Mouse (Mus musculus): Measurements from ENCODE around the gene Tmbim4. TPM values are rescaled to one million over a fixed set of nuclear protein-coding genes. Genes with fewer than 3 reads are reported as not detected.

Tmbim4 gene
- total and polyA plus RNA-seq, 2 experiments from 2014 or later: 40.4 to 100 TPM

DNA sequence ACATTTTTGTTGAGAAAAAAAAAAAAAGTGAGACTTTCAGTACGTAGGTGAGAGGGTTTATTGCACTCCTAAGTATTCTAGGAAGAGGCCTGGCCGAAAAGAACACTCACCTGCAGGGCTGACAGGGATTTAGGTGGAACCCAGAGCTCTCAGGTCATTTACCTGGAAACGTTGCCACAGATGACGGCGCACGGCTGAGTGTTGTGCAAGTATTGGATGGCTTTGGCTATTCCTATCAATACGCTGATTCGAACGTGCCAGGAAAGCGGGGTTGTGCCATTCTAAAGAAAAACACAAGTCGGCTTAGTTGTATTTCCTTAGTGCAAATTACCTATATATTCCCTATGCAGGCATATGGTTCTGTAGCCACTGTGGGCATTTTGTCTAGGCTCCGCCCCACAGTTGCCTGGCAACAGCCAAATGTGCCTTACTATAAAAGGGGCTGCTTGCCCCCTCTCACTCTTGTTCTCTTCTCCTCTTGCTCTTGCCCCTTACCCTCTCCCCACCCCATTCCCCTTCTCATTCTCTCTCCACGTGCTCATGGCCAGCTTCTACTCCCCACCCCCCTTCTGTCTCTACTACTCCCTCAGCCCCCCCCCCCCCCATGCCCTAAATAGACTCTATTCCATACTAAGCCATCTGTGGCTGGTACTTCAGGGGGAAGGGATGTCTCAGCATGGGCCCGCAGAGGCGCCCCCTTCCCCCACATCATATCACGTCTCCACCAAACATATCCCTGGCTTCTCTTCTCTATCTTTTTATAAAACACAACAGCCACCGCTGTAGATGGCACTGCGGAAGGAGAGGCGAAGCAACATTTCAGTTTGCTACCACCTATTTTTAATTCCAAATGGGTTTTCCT lies 36.2 kb upstream of the Tmbim4 start:
- TF ChIP-seq CTCF (IDR thresholded peaks at IDR 0.05; ENCODE audit: low read depth): no peak
- H3K27me3 ChIP-seq (ENCODE audit: insufficient read depth, low read length): no peaks in the 10 kb centered on the region
- no peaks in the 10 kb centered on the region for H3K36me3 ChIP-seq (ENCODE audit: insufficient read depth)
- no peaks in the 10 kb centered on the region for H3K9me3 ChIP-seq (ENCODE audit: low read length)
- peak; percentile 9 for DNase-seq
- no peak overlapping the region for H3K4me3 ChIP-seq (ENCODE audit: low read depth, low read length)
- no peak overlapping the region for H3K27ac ChIP-seq (ENCODE audit: low read depth, low read length)
- 84% methylated on average over 19 of the region's 19 CpGs for WGBS
- H3K9ac ChIP-seq: no peak overlapping the region
- no peak overlapping the region for H3K4me2 ChIP-seq (ENCODE audit: low read depth)
- H3K4me1 ChIP-seq (ENCODE audit: insufficient read depth): no peaks in the 10 kb centered on the region
- peak; percentile 23; the same call in 1 of the 2 replicates for ATAC-seq

DNA sequence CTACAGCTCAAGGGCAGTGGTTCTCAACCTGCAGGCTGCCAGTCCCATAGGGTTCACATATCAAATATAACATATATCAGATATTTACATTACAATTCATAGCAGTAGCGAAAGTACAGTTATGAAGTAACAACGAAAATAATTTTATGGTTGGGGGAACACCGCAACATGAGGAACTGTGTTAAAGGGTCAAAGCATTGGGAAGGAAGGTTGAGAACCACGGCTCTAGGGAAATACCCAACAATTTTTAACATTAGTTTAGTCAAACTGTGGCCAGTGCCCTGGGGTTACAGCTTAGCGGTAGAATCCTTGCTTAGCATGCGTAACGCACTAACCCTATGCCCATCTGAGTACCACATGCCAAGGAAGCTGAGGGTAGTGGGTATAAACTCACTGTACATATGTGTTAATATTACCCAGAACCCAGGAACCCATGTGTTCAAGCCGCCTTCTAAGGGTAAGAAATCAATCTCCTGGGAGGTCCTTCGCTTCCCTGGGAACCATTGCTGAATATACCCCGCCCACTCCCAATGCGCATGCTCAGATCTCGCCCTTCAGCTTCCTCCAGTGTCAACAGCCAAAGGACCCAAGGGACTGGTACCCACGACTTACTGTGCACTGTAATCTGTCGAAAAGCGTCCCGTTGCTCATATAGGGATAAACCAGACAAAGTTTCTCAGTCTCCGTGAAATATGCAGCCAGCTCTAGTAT lies 35.4 kb upstream of the Tmbim4 start:
- H3K27ac ChIP-seq (ENCODE audit: low read depth, low read length): no peak overlapping the region
- no peaks in the 10 kb centered on the region for H3K36me3 ChIP-seq (ENCODE audit: insufficient read depth)
- H3K4me2 ChIP-seq (ENCODE audit: low read depth): no peak overlapping the region
- WGBS: 91% methylated on average over 17 of the region's 17 CpGs
- TF ChIP-seq CTCF (IDR thresholded peaks at IDR 0.05; ENCODE audit: low read depth): no peak
- no peak overlapping the region for H3K9ac ChIP-seq
- H3K9me3 ChIP-seq (ENCODE audit: low read length): no peaks in the 10 kb centered on the region
- H3K4me1 ChIP-seq (ENCODE audit: insufficient read depth): no peaks in the 10 kb centered on the region
- DNase-seq (no peak), ATAC-seq (no peak)
- H3K27me3 ChIP-seq (ENCODE audit: insufficient read depth, low read length): no peaks in the 10 kb centered on the region
- no peak overlapping the region for H3K4me3 ChIP-seq (ENCODE audit: low read depth, low read length)

DNA sequence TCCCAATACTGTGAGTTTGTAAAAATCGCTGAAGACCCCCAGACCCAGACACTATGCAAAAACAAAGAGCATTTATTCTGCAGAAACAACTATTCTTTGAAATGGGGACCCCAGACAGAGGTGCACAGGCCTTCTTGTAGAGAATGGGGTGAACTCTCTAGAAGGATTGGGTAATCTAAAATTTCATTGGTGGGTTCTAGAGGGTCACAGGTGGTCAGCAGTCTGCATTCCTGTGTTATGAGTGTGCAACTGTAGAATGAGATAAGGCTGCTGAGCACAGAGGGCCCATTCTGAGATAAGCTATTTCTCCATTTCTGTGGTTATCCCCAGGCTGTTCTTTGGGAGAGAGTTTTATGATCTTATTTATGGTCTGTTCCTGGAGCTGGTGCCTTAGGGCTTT lies 33.3 kb upstream of the Tmbim4 start:
- no peaks in the 10 kb centered on the region for H3K4me1 ChIP-seq (ENCODE audit: insufficient read depth)
- no peaks in the 10 kb centered on the region for H3K9me3 ChIP-seq (ENCODE audit: low read length)
- no peak overlapping the region for H3K4me2 ChIP-seq (ENCODE audit: low read depth)
- WGBS: 76% methylated on average over 1 of the region's 1 CpGs
- no peak overlapping the region for H3K27ac ChIP-seq (ENCODE audit: low read depth, low read length)
- TF ChIP-seq CTCF (IDR thresholded peaks at IDR 0.05; ENCODE audit: low read depth): no peak
- H3K27me3 ChIP-seq (ENCODE audit: insufficient read depth, low read length): no peaks in the 10 kb centered on the region
- ATAC-seq (no peak), DNase-seq (no peak)
- no peak overlapping the region for H3K9ac ChIP-seq
- no peaks in the 10 kb centered on the region for H3K36me3 ChIP-seq (ENCODE audit: insufficient read depth)
- no peak overlapping the region for H3K4me3 ChIP-seq (ENCODE audit: low read depth, low read length)

DNA sequence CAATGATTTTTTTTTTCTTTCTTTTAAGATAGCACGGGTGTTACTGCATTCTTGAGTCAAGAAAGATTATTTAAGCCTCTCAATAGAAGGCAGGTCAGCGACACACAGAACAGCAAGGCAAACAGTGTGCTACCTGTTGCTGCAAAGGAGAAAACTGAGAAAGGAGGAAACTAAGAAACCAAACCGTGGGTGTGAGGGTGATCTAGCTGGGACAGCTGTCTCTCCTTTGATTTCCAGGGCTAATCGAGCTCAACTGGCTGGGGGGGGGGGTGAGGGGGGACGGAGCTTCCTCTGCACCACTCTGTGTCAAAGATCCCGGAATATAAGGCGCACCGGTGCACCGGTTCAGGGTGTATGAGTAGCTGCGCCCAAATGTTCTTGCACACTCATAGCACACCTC lies 32.3 kb upstream of the Tmbim4 start:
- Histone ChIP-seq H3K4me2 (ENCODE audit: low read depth) (no peak overlapping the region), H3K9me3 (ENCODE audit: low read length) (no peaks in the 10 kb centered on the region), H3K4me3 (ENCODE audit: low read depth, low read length) (no peak overlapping the region), H3K27me3 (ENCODE audit: insufficient read depth, low read length) (no peaks in the 10 kb centered on the region), H3K27ac (ENCODE audit: low read depth, low read length) (no peak overlapping the region), H3K9ac (no peak overlapping the region), H3K36me3 (ENCODE audit: insufficient read depth) (no peaks in the 10 kb centered on the region), H3K4me1 (ENCODE audit: insufficient read depth) (no peaks in the 10 kb centered on the region)
- TF ChIP-seq CTCF (IDR thresholded peaks at IDR 0.05; ENCODE audit: low read depth): no peak
- 65% methylated on average over 10 of the region's 10 CpGs for WGBS
- no peak for DNase-seq
- ATAC-seq: no peak

DNA sequence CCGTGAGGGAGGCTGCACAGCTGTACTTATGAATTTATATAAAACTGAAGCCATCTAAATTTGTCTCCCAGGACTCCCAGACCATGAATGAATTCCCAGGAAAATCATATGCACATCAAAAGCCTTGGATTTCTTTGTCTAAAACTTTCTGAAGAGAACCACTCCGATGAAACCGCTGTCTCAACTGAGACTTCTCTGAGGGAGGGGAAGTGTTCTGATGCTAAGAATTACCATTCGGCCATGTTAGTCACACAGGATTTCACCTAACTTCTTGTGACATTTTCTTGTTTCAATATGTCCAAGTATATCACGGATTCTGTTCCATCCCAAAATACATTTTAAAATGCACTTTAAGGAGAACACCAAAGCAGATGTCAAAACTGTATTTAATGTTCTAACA lies 31.5 kb upstream of the Tmbim4 start:
- TF ChIP-seq CTCF (IDR thresholded peaks at IDR 0.05; ENCODE audit: low read depth): no peak
- Histone ChIP-seq H3K9me3 (ENCODE audit: low read length) (no peaks in the 10 kb centered on the region), H3K4me3 (ENCODE audit: low read depth, low read length) (no peak overlapping the region), H3K4me2 (ENCODE audit: low read depth) (no peak overlapping the region), H3K36me3 (ENCODE audit: insufficient read depth) (no peaks in the 10 kb centered on the region), H3K27ac (ENCODE audit: low read depth, low read length) (no peak overlapping the region), H3K4me1 (ENCODE audit: insufficient read depth) (no peaks in the 10 kb centered on the region), H3K27me3 (ENCODE audit: insufficient read depth, low read length) (no peaks in the 10 kb centered on the region), H3K9ac (no peak overlapping the region)
- ATAC-seq: no peak
- 78% methylated on average over 5 of the region's 5 CpGs for WGBS
- no peak for DNase-seq

DNA sequence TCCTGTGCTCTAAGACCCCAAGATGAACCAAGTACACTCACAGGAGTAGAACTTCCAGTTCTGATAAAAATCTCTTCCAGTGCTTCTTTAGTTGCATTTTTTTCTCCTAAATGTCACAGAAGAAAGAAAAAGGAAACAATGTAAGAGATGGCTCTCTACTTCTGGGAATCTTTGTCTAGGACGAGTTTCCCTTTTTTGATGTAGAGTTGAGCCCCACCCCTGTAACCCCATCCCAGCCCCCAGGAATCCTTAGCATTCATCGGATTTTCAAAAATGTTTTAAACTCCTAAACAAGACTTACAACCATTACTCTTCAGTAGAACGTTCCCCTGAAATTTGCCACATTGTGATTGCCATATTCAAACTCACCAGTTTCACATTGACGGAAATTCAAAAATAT lies 31.1 kb upstream of the Tmbim4 start:
- Histone ChIP-seq H3K9ac (no peak overlapping the region), H3K27me3 (ENCODE audit: insufficient read depth, low read length) (no peaks in the 10 kb centered on the region), H3K9me3 (ENCODE audit: low read length) (no peaks in the 10 kb centered on the region), H3K4me2 (ENCODE audit: low read depth) (no peak overlapping the region), H3K36me3 (ENCODE audit: insufficient read depth) (no peaks in the 10 kb centered on the region), H3K4me3 (ENCODE audit: low read depth, low read length) (no peak overlapping the region), H3K4me1 (ENCODE audit: insufficient read depth) (no peaks in the 10 kb centered on the region), H3K27ac (ENCODE audit: low read depth, low read length) (no peak overlapping the region)
- 78% methylated on average over 4 of the region's 4 CpGs for WGBS
- no peak for ATAC-seq
- TF ChIP-seq CTCF (IDR thresholded peaks at IDR 0.05; ENCODE audit: low read depth): no peak
- no peak for DNase-seq

DNA sequence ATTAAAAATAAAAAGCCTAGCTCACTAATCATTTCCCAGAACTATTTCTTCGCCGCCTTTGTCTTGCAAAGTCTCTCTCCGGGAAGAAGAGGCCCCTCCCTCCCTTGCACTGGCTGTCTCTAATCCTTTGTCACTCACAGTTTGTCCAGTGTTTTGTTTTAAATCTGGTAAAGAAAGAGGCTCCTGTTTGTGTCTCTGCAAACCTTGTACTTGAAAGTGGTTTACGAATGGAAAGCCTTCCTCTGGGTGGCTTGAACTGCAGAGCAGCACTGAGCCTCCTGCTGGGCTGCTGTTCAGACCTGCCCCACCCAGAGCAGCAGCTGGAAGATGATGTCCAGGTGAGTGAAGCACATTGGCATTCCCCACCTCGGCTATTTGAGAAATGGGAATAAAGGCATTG lies 30.1 kb upstream of the Tmbim4 start:
- 14% methylated on average over 5 of the region's 5 CpGs for WGBS
- no peaks in the 10 kb centered on the region for H3K9me3 ChIP-seq (ENCODE audit: low read length)
- ATAC-seq (no peak), DNase-seq (no peak)
- no peak overlapping the region for H3K4me3 ChIP-seq (ENCODE audit: low read depth, low read length)
- H3K36me3 ChIP-seq (ENCODE audit: insufficient read depth): no peaks in the 10 kb centered on the region
- H3K9ac ChIP-seq: no peak overlapping the region
- H3K4me1 ChIP-seq (ENCODE audit: insufficient read depth): no peaks in the 10 kb centered on the region
- H3K27me3 ChIP-seq (ENCODE audit: insufficient read depth, low read length): no peaks in the 10 kb centered on the region
- no peak overlapping the region for H3K27ac ChIP-seq (ENCODE audit: low read depth, low read length)
- TF ChIP-seq CTCF (IDR thresholded peaks at IDR 0.05; ENCODE audit: low read depth): no peak
- H3K4me2 ChIP-seq (ENCODE audit: low read depth): no peak overlapping the region
